Mouse (Mus musculus) left cerebral cortex, adult 9 months (tissue): ENCODE data around the gene App.

Experiments
- DNase-seq, 2 experiments: peaks; one replicate each; pipeline ENCODE4 v3.0.0; 2022; ENCODE audit warnings: low spot score in 2 of 2

The App gene

GRCm38 (mm10) chr16:85024706-85025105 is 148.9 kb downstream of the App start:
- no peak for DNase-seq

- peak; percentile 70 to 75 for DNase-seq
Measured at GRCm38 (mm10) chr16:85023106-85023505, 150.5 kb downstream of the App start.

- no peak for DNase-seq
Measured at GRCm38 (mm10) chr16:85020696-85021323, 152.8 kb downstream of the App start.

- DNase-seq = no peak
Measured at GRCm38 (mm10) chr16:85019273-85019672, 154.3 kb downstream of the App start.

GRCm38 (mm10) chr16:85017845-85018244 is 155.7 kb downstream of the App start:
- no peak for DNase-seq

GRCm38 (mm10) chr16:85012695-85013094 is 160.9 kb downstream of the App start:
- DNase-seq = no peak

GRCm38 (mm10) chr16:85012172-85012571 is 161.4 kb downstream of the App start:
- DNase-seq = no peak

GRCm38 (mm10) chr16:85010651-85011050 is 162.9 kb downstream of the App start:
- DNase-seq = no peak

- no peak for DNase-seq
Measured at GRCm38 (mm10) chr16:85008866-85009645, 164.5 kb downstream of the App start.

GRCm38 (mm10) chr16:85001939-85002556 is 171.5 kb downstream of the App start:
- peak; percentile 67 to 88 for DNase-seq

- no peak for DNase-seq
Measured at GRCm38 (mm10) chr16:85000304-85000703, 173.3 kb downstream of the App start.

- no peak for DNase-seq
Measured at GRCm38 (mm10) chr16:84997551-84997950, 176.0 kb downstream of the App start.

- no peak for DNase-seq
Measured at GRCm38 (mm10) chr16:84995441-84995867, 178.1 kb downstream of the App start.

- DNase-seq = no peak
Measured at GRCm38 (mm10) chr16:84992888-84993287, 180.7 kb downstream of the App start.

- no peak for DNase-seq
Measured at GRCm38 (mm10) chr16:84991011-84991410, 182.6 kb downstream of the App start.

- no peak for DNase-seq
Measured at GRCm38 (mm10) chr16:84989938-84990337, 183.6 kb downstream of the App start.

GRCm38 (mm10) chr16:84989476-84989875 is 184.1 kb downstream of the App start:
- DNase-seq = no peak

- DNase-seq = no peak
Measured at GRCm38 (mm10) chr16:84987724-84988287, 185.8 kb downstream of the App start.

GRCm38 (mm10) chr16:84986016-84986631 is 187.4 kb downstream of the App start:
- DNase-seq = no peak

GRCm38 (mm10) chr16:84985340-84985739 is 188.2 kb downstream of the App start:
- no peak for DNase-seq

- no peak for DNase-seq
Measured at GRCm38 (mm10) chr16:84983428-84983827, 190.1 kb downstream of the App start.

- no peak for DNase-seq
Measured at GRCm38 (mm10) chr16:84982589-84982988, 191.0 kb downstream of the App start.
